Comparison of ENCODE assay signal across 9 mouse cellular contexts in genomic region chr16:77329711-77330530, GRCm38 (mm10).
DNase-seq lines count a peak whose midpoint lies in the region; ATAC-seq and TF ChIP-seq lines count a peak whose summit lies in the region.
"Had no signal": no experiment of that assay in that cellular context is flagged by ENCODE, and none has a peak within 500 bp of the region (broad histone marks: within the 10 kb centered on the region; RNA-seq: fewer than 3 reads in every experiment).

No protein-coding gene starts in this region.

- no peaks in the 10 kb centered on the region for H3K9me3 ChIP-seq in neural tube, embryonic 15.5 days (replicated peaks)

- peak; percentile 17 to 20 for DNase-seq in urinary bladder, adult 18-20 months (ENCODE audit: low spot score in 2 of 2)
- no peak for DNase-seq in urinary bladder, postnatal 10 days (ENCODE audit: low spot score)
- DNase-seq in heart, adult 2 months, result peak; percentile 46 to 54
- DNase-seq in kidney, adult 18-20 months, result peak; percentile 55
- DNase-seq in lung, adult 2 months, result peak; percentile 32
- no peak for DNase-seq in frontal cortex, postnatal 10 days (ENCODE audit: low spot score in 2 of 2)
- DNase-seq in cerebellum, adult 11 months, result no peak

- no peak for ATAC-seq in neural tube, embryonic 15.5 days (ENCODE audit: low FRiP score)

- TF ChIP-seq EP300 in heart, adult 2 months (IDR thresholded peaks at IDR 0.05; ENCODE audit: insufficient read depth, low read depth, low read length), result no peak

- no peaks in the 10 kb centered on the region; the same call in 1 of the 2 replicates for H3K36me3 ChIP-seq in heart, adult 2 months (ENCODE audit: control insufficient read depth, insufficient read depth, low read length)
- no peaks in the 10 kb centered on the region for H3K36me3 ChIP-seq in neural tube, embryonic 15.5 days
- H3K36me3 ChIP-seq: G1E had no signal

- no peak; the same call in 1 of the 2 replicates for TF ChIP-seq POLR2A in heart, adult 2 months (IDR thresholded peaks at IDR 0.05; ENCODE audit: insufficient read depth, low read depth, low read length)
- TF ChIP-seq POLR2A in lung, adult 2 months (IDR thresholded peaks at IDR 0.05; ENCODE audit: borderline replicate concordance, extremely low read depth, low read depth, low read length), result no peak

- H3K9ac ChIP-seq in heart, adult 2 months (ENCODE audit: low read depth, low read length), result peak overlapping the region; percentile 62
- peak overlapping the region; percentile 37 for H3K9ac ChIP-seq in neural tube, embryonic 15.5 days (replicated peaks)

- intact Hi-C loops in heart, adult 2 months (cut with DNase I), result loop anchor here (2.0 to 5.0 kb wide), 3 partner anchors 115 to 267 kb away; no protein-coding TSS in a partner anchor

- H3K27me3 ChIP-seq in heart, adult 2 months (ENCODE audit: control insufficient read depth, insufficient read depth, low read length), result no peaks in the 10 kb centered on the region
- no peaks in the 10 kb centered on the region for H3K27me3 ChIP-seq in neural tube, embryonic 15.5 days (replicated peaks)

- no peak for TF ChIP-seq CTCF in heart, adult 2 months (IDR thresholded peaks at IDR 0.05)
- TF ChIP-seq CTCF in lung, adult 2 months (IDR thresholded peaks at IDR 0.05; ENCODE audit: insufficient read depth, low read length), result no peak

- WGBS in heart, adult 2 months, result 4% methylated on average over 10 of the region's 10 CpGs
- whole genome bisulfite sequencing in lung, adult 2 months, result 7% methylated on average over 10 of the region's 10 CpGs
- 13% methylated on average over 10 of the region's 10 CpGs for WGBS in neural tube, embryonic 15.5 days

- peak overlapping the region; percentile 48 for H3K4me2 ChIP-seq in neural tube, embryonic 15.5 days

- H3K4me3 ChIP-seq in heart, adult 2 months, result peak overlapping the region; percentile 56
- H3K4me3 ChIP-seq in lung, adult 2 months (replicated peaks; ENCODE audit: extremely low read depth, low read depth, low read length), result peak overlapping the region; percentile 84
- H3K4me3 ChIP-seq in neural tube, embryonic 15.5 days (replicated peaks), result peak overlapping the region; percentile 38

- H3K79me2 ChIP-seq in heart, adult 2 months (replicated peaks; ENCODE audit: control insufficient read depth, insufficient read depth, low read length), result no peaks in the 10 kb centered on the region; the same call in 1 of the 2 replicates

- H3K4me1 ChIP-seq in heart, adult 2 months (ENCODE audit: control insufficient read depth, insufficient read depth, low read length), result no peaks in the 10 kb centered on the region; the same call in 1 of the 2 replicates
- no peaks in the 10 kb centered on the region for H3K4me1 ChIP-seq in lung, adult 2 months (ENCODE audit: control insufficient read depth, insufficient read depth, low read length)
- peaks cover 14% of the 10 kb centered on the region for H3K4me1 ChIP-seq in neural tube, embryonic 15.5 days

- peak overlapping the region; percentile 82 for H3K27ac ChIP-seq in heart, adult 2 months
- H3K27ac ChIP-seq in neural tube, embryonic 15.5 days (replicated peaks), result peak overlapping the region; percentile 84

Comparison
In these comparisons a context has a peak if more than half of its experiments do, and no peak if none do; other contexts are left out.
1. DNase-seq: peak in urinary bladder, adult 18-20 months (2 of 2), heart, adult 2 months (2 of 2), kidney, adult 18-20 months (single experiment) and lung, adult 2 months (single experiment); none in urinary bladder, postnatal 10 days (single experiment), frontal cortex, postnatal 10 days (0 of 2) and cerebellum, adult 11 months (single experiment).
2. Peak in every context shown above with its lines, with median percentiles within 50 percentile points of each other: H3K4me3 ChIP-seq.